Mouse (Mus musculus): ENCODE results near the gene Med25. TPM values are rescaled to one million over a fixed set of nuclear protein-coding genes. Genes with fewer than 3 reads are reported as not detected.

Med25 gene
- total RNA-seq, 2 experiments from 2014 or later: 60.3 to 68.6 TPM

GRCm38 (mm10) chr7:44826771-44827170 lies 65.7 kb downstream of the Med25 start:
- intact Hi-C loops (cut with DNase I): loop anchor here (10.0 kb wide), 1 partner anchor 172 kb away; no protein-coding TSS in a partner anchor
- no peak for DNase-seq

Small RNA genes lying within 50 kb of the gene (microRNA-seq; reads per million reads assigned to microRNA genes)
- gene Mir707: 0 reads per million in 2 experiments

Other genes with a start within 250 kb of the Med25 start
- gene Myh14, start 221.9 kb downstream of the Med25 start, total RNA-seq (2021): 10 to 100 TPM; 55.0 to 72.4 TPM
- not detected for gene Izumo2, start 184.0 kb downstream of the Med25 start, total RNA-seq (2021)
- gene Vrk3, start 144.3 kb downstream of the Med25 start, total RNA-seq (2021): 10 to 100 TPM; 25.4 to 28.1 TPM
- gene Zfp473, start 141.7 kb downstream of the Med25 start, total RNA-seq (2021): under 1 TPM; 0.14 to 0.15 TPM
- 10 to 100 TPM; 31.6 to 33.3 TPM for gene Nup62, start 76.6 kb downstream of the Med25 start, total RNA-seq (2021)
- gene Il4i1, start 76.3 kb downstream of the Med25 start, total RNA-seq (2021): 1 to 10 TPM in 1 of 2 experiments, under 1 TPM in 1; 0.72 to 1.1 TPM
- gene Atf5, start 76.1 kb downstream of the Med25 start, total RNA-seq (2021): 10 to 100 TPM; 52.4 to 57.4 TPM
- gene Akt1s1, start 43.7 kb downstream of the Med25 start, total RNA-seq (2021): 10 to 100 TPM; 61.1 to 63.3 TPM
- gene Tbc1d17, start 43.6 kb downstream of the Med25 start, total RNA-seq (2021): 10 to 100 TPM; 41.0 to 42.8 TPM
- 10 to 100 TPM; 17.6 to 18.8 TPM for gene Pnkp, start 35.6 kb downstream of the Med25 start, total RNA-seq (2021)
- 100 to 1,000 TPM; 149 to 160 TPM for gene Ptov1, start 22.9 kb downstream of the Med25 start, total RNA-seq (2021)
- gene Fuz, start 3.4 kb upstream of the Med25 start, total RNA-seq (2021): 10 to 100 TPM in 1 of 2 experiments, 1 to 10 TPM in 1; 9.0 to 18.1 TPM
- gene Ap2a1, start 36.8 kb upstream of the Med25 start, total RNA-seq (2021): 10 to 100 TPM; 74.5 to 82.2 TPM
- gene Tsks, start 50.5 kb upstream of the Med25 start, total RNA-seq (2021): not detected
- 1 to 10 TPM; 3.1 to 3.5 TPM for gene Cpt1c, start 82.1 kb upstream of the Med25 start, total RNA-seq (2021)
- gene Prmt1, start 93.9 kb upstream of the Med25 start, total RNA-seq (2021): 100 to 1,000 TPM; 119 to 128 TPM
- gene Irf3, start 104.9 kb upstream of the Med25 start, total RNA-seq (2021): 10 to 100 TPM; 36.5 to 40.2 TPM
- gene Bcl2l12, start 106.0 kb upstream of the Med25 start, total RNA-seq (2021): 10 to 100 TPM; 10.4 to 12.3 TPM
- gene Scaf1, start 123.7 kb upstream of the Med25 start, total RNA-seq (2021): 10 to 100 TPM; 53.8 to 56.1 TPM
- 10 to 100 TPM; 60.7 to 62.8 TPM for gene Rras, start 125.2 kb upstream of the Med25 start, total RNA-seq (2021)
- gene Prr12, start 160.2 kb upstream of the Med25 start, total RNA-seq (2021): 10 to 100 TPM; 27.2 to 28.3 TPM
- gene Nosip, start 169.7 kb upstream of the Med25 start, total RNA-seq (2021): 10 to 100 TPM; 27.7 to 33.7 TPM
- gene Prrg2, start 170.0 kb upstream of the Med25 start, total RNA-seq (2021): 10 to 100 TPM; 11.1 to 11.4 TPM
- gene Rcn3, start 199.5 kb upstream of the Med25 start, total RNA-seq (2021): 10 to 100 TPM; 46.0 to 53.7 TPM
- 10 to 100 TPM; 72.0 to 76.7 TPM for gene Fcgrt, start 211.1 kb upstream of the Med25 start, total RNA-seq (2021)
- gene Rps11, start 231.7 kb upstream of the Med25 start, total RNA-seq (2021): 100 to 1,000 TPM; 582 to 636 TPM
- 100 to 1,000 TPM; 573 to 686 TPM for gene Rpl13a, start 236.0 kb upstream of the Med25 start, total RNA-seq (2021)
- under 1 TPM in 1 of 2 experiments, not detected in 1; 0.45 TPM for gene Gm45713, start 243.5 kb upstream of the Med25 start, total RNA-seq (2021)
- gene Flt3l, start 243.7 kb upstream of the Med25 start, total RNA-seq (2021): 1 to 10 TPM; 4.3 to 5.8 TPM